Mouse (Mus musculus): ENCODE data around the gene Cmbl.

DNA sequence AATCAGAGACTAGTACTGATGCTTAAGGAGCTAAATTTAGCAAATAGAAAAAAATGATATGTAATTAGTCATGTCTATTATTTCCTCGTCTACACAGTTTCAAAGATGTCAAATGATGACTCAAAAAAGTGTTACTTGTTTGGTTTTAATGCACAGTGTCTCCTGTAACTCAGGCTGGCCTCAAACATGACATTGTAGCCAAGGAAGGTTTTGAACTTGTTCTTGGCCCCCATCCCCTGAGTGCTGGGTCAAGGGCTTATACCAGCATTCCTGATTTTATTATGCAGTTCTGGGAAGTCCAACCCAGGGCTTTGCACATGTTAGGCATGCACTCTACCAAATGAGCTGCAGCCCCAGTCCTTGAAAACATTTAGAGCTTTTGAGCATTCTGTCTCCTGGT lies 597 bp downstream of the Cmbl start:
- TF ChIP-seq CTCF (IDR thresholded peaks at IDR 0.05; ENCODE audit: low read depth) (no peak), EP300 (IDR thresholded peaks at IDR 0.05; ENCODE audit: low read depth) (no peak)

Data from heart, postnatal 0 days (tissue).